Mouse (Mus musculus): Measurements from ENCODE around the gene Atp7b. TPM values are rescaled to one million over a fixed set of nuclear protein-coding genes. Genes with fewer than 3 reads are reported as not detected.
A peak's percentile ranks its signal among the peaks of the same experiment; 100 is the strongest.

The Atp7b gene
- polyA plus RNA-seq (2014; fragmentation: Nextera tagmentation; extraction: Ambion mirVana), result 24.6 and 25.1 TPM in 2 replicates

GRCm38 (mm10) chr8:22059821-22060445, at the start of gene Atp7b:
Gene Atp7b (minus strand): TSS chr8:22060305.
- H3K4me1 ChIP-seq (replicated peaks; ENCODE audit: control insufficient read depth, insufficient read depth, low read length), result peaks cover 26% of the 10 kb centered on the region
- peak within 1 kb of the TSS; percentile 76 for H3K9ac ChIP-seq (ENCODE audit: low read depth, low read length)
- peaks cover 8% of the 10 kb centered on the region for H3K36me3 ChIP-seq (ENCODE audit: control insufficient read depth, insufficient read depth, low read length)
- ATAC-seq (replicated peaks; ENCODE audit: low FRiP score) (peak; percentile 81), DNase-seq (ENCODE audit: low spot score) (no peak)
- peak within 1 kb of the TSS; percentile 89 for H3K4me2 ChIP-seq
- peak within 1 kb of the TSS; percentile 84 for H3K4me3 ChIP-seq (ENCODE audit: low read depth, low read length)
- 1% methylated on average over 42 of the region's 46 CpGs for WGBS
- no peaks in the 10 kb centered on the region for H3K9me3 ChIP-seq (ENCODE audit: control insufficient read depth, low read length)
- no peaks in the 10 kb centered on the region for H3K27me3 ChIP-seq (replicated peaks; ENCODE audit: control insufficient read depth, insufficient read depth, low read length)
- H3K27ac ChIP-seq (ENCODE audit: low read depth, low read length), result peak within 1 kb of the TSS; percentile 89

GRCm38 (mm10) chr8:22107020-22107419, 46.9 kb upstream of the Atp7b start:
- Histone ChIP-seq H3K27me3 (replicated peaks; ENCODE audit: control insufficient read depth, insufficient read depth, low read length) (no peaks in the 10 kb centered on the region), H3K4me2 (no peak overlapping the region), H3K27ac (ENCODE audit: low read depth, low read length) (no peak overlapping the region), H3K9me3 (ENCODE audit: control insufficient read depth, low read length) (no peaks in the 10 kb centered on the region), H3K9ac (ENCODE audit: low read depth, low read length) (no peak overlapping the region), H3K36me3 (ENCODE audit: control insufficient read depth, insufficient read depth, low read length) (no peaks in the 10 kb centered on the region), H3K4me1 (replicated peaks; ENCODE audit: control insufficient read depth, insufficient read depth, low read length) (no peaks in the 10 kb centered on the region), H3K4me3 (ENCODE audit: low read depth, low read length) (no peak overlapping the region)
- 57% methylated on average over 4 of the region's 4 CpGs for WGBS
- no peak for ATAC-seq (replicated peaks; ENCODE audit: low FRiP score)
- no peak for DNase-seq (ENCODE audit: low spot score)

GRCm38 (mm10) chr8:22091568-22091967, 31.5 kb upstream of the Atp7b start:
- Histone ChIP-seq H3K9me3 (ENCODE audit: control insufficient read depth, low read length) (no peaks in the 10 kb centered on the region), H3K4me3 (ENCODE audit: low read depth, low read length) (no peak overlapping the region), H3K4me2 (no peak overlapping the region), H3K36me3 (ENCODE audit: control insufficient read depth, insufficient read depth, low read length) (no peaks in the 10 kb centered on the region), H3K4me1 (replicated peaks; ENCODE audit: control insufficient read depth, insufficient read depth, low read length) (no peaks in the 10 kb centered on the region), H3K27ac (ENCODE audit: low read depth, low read length) (no peak overlapping the region), H3K9ac (ENCODE audit: low read depth, low read length) (no peak overlapping the region), H3K27me3 (replicated peaks; ENCODE audit: control insufficient read depth, insufficient read depth, low read length) (no peaks in the 10 kb centered on the region)
- DNase-seq (ENCODE audit: low spot score), result no peak
- 59% methylated on average over 8 of the region's 8 CpGs for WGBS
- no peak for ATAC-seq (replicated peaks; ENCODE audit: low FRiP score)

GRCm38 (mm10) chr8:22089226-22089625, 29.1 kb upstream of the Atp7b start:
- DNase-seq (ENCODE audit: low spot score), result no peak
- no peaks in the 10 kb centered on the region for H3K36me3 ChIP-seq (ENCODE audit: control insufficient read depth, insufficient read depth, low read length)
- 84% methylated on average over 4 of the region's 4 CpGs for WGBS
- no peak overlapping the region for H3K4me2 ChIP-seq
- H3K27ac ChIP-seq (ENCODE audit: low read depth, low read length), result no peak overlapping the region
- no peak overlapping the region for H3K4me3 ChIP-seq (ENCODE audit: low read depth, low read length)
- no peaks in the 10 kb centered on the region for H3K9me3 ChIP-seq (ENCODE audit: control insufficient read depth, low read length)
- H3K27me3 ChIP-seq (replicated peaks; ENCODE audit: control insufficient read depth, insufficient read depth, low read length), result no peaks in the 10 kb centered on the region
- ATAC-seq (replicated peaks; ENCODE audit: low FRiP score), result no peak
- H3K9ac ChIP-seq (ENCODE audit: low read depth, low read length), result no peak overlapping the region
- no peaks in the 10 kb centered on the region for H3K4me1 ChIP-seq (replicated peaks; ENCODE audit: control insufficient read depth, insufficient read depth, low read length)

GRCm38 (mm10) chr8:22079313-22080007, 19.4 kb upstream of the Atp7b start:
- WGBS, result 78% methylated on average over 9 of the region's 9 CpGs

GRCm38 (mm10) chr8:22061126-22061525, 1.0 kb upstream of the Atp7b start:
- peak overlapping the region; percentile 84 for H3K4me3 ChIP-seq (ENCODE audit: low read depth, low read length)
- H3K4me2 ChIP-seq, result peak overlapping the region; percentile 89
- peaks cover 15% of the 10 kb centered on the region for H3K4me1 ChIP-seq (replicated peaks; ENCODE audit: control insufficient read depth, insufficient read depth, low read length)
- no peaks in the 10 kb centered on the region for H3K9me3 ChIP-seq (ENCODE audit: control insufficient read depth, low read length)
- 7% methylated on average over 3 of the region's 3 CpGs for WGBS
- no peaks in the 10 kb centered on the region for H3K27me3 ChIP-seq (replicated peaks; ENCODE audit: control insufficient read depth, insufficient read depth, low read length)
- peaks cover 20% of the 10 kb centered on the region for H3K36me3 ChIP-seq (ENCODE audit: control insufficient read depth, insufficient read depth, low read length)
- no peak overlapping the region for H3K27ac ChIP-seq (ENCODE audit: low read depth, low read length)
- peak overlapping the region; percentile 69 for H3K9ac ChIP-seq (ENCODE audit: low read depth, low read length)
- no peak for ATAC-seq (replicated peaks; ENCODE audit: low FRiP score)
- no peak for DNase-seq (ENCODE audit: low spot score)

More at GRCm38 (mm10) chr8:22079313-22080007, 19.4 kb upstream of the Atp7b start:
- Histone ChIP-seq H3K4me1 (replicated peaks; ENCODE audit: control insufficient read depth, insufficient read depth, low read length) (no peaks in the 10 kb centered on the region), H3K9me3 (ENCODE audit: control insufficient read depth, low read length) (no peaks in the 10 kb centered on the region), H3K27me3 (replicated peaks; ENCODE audit: control insufficient read depth, insufficient read depth, low read length) (no peaks in the 10 kb centered on the region), H3K4me3 (ENCODE audit: low read depth, low read length) (no peak overlapping the region), H3K36me3 (ENCODE audit: control insufficient read depth, insufficient read depth, low read length) (no peaks in the 10 kb centered on the region), H3K27ac (ENCODE audit: low read depth, low read length) (no peak overlapping the region), H3K9ac (ENCODE audit: low read depth, low read length) (no peak overlapping the region), H3K4me2 (no peak overlapping the region)
- DNase-seq (ENCODE audit: low spot score) (no peak), ATAC-seq (replicated peaks; ENCODE audit: low FRiP score) (no peak)

GRCm38 (mm10) chr8:22060446-22060889, 363 bp upstream of the Atp7b start, which contains the start of gene Alg11:
Gene Alg11 (plus strand): TSS chr8:22060721.
- peaks cover 20% of the 10 kb centered on the region for H3K4me1 ChIP-seq (replicated peaks; ENCODE audit: control insufficient read depth, insufficient read depth, low read length)
- H3K27ac ChIP-seq (ENCODE audit: low read depth, low read length), result peak within 1 kb of the TSS; percentile 89
- ATAC-seq (replicated peaks; ENCODE audit: low FRiP score) (peak; percentile 95), DNase-seq (ENCODE audit: low spot score) (peak; percentile 95)
- H3K27me3 ChIP-seq (replicated peaks; ENCODE audit: control insufficient read depth, insufficient read depth, low read length), result no peaks in the 10 kb centered on the region
- no peaks in the 10 kb centered on the region for H3K9me3 ChIP-seq (ENCODE audit: control insufficient read depth, low read length)
- H3K36me3 ChIP-seq (ENCODE audit: control insufficient read depth, insufficient read depth, low read length), result peaks cover 14% of the 10 kb centered on the region
- H3K9ac ChIP-seq (ENCODE audit: low read depth, low read length), result peak within 1 kb of the TSS; percentile 76
- peak within 1 kb of the TSS; percentile 84 for H3K4me3 ChIP-seq (ENCODE audit: low read depth, low read length)
- under 1% methylated on average over 33 of the region's 36 CpGs for WGBS
- H3K4me2 ChIP-seq, result peak within 1 kb of the TSS; percentile 89

- no peak for ATAC-seq (replicated peaks; ENCODE audit: low FRiP score)
- 34% methylated on average over 11 of the region's 11 CpGs for WGBS
- Histone ChIP-seq H3K36me3 (ENCODE audit: control insufficient read depth, insufficient read depth, low read length) (peaks cover 3% of the 10 kb centered on the region), H3K27me3 (replicated peaks; ENCODE audit: control insufficient read depth, insufficient read depth, low read length) (no peaks in the 10 kb centered on the region), H3K4me1 (replicated peaks; ENCODE audit: control insufficient read depth, insufficient read depth, low read length) (peaks cover 32% of the 10 kb centered on the region), H3K27ac (ENCODE audit: low read depth, low read length) (peak overlapping the region; percentile 89), H3K9me3 (ENCODE audit: control insufficient read depth, low read length) (no peaks in the 10 kb centered on the region), H3K4me3 (ENCODE audit: low read depth, low read length) (peak overlapping the region; percentile 84), H3K4me2 (peak overlapping the region; percentile 86), H3K9ac (ENCODE audit: low read depth, low read length) (peak overlapping the region; percentile 76)
- DNase-seq (ENCODE audit: low spot score), result no peak
These were observed 859 bp downstream of the Atp7b start for GRCm38 (mm10) chr8:22059153-22059738.

Data from liver, embryonic 11.5 days (tissue).